Mouse (Mus musculus) splenic B cell, adult 2 months (primary cell): ENCODE results near the gene Itga6.

Source experiments
- DNase-seq: peaks from one replicate; pipeline ENCODE4 v3.0.0-alpha.2; 2011; ENCODE audit warnings: low read depth, low spot score
- H3K27me3 ChIP-seq: 2 replicates; pipeline ENCODE4 v1.6.1; 2012; ENCODE audit warnings: mild to moderate bottlenecking, low read length, moderate library complexity, mixed read lengths; ENCODE audit not compliant: control insufficient read depth, poor library complexity, insufficient read depth, severe bottlenecking
- H3K36me3 ChIP-seq: 2 replicates; pipeline ENCODE4 v1.6.1; 2012; ENCODE audit warnings: mild to moderate bottlenecking, low read length, moderate library complexity, mixed read lengths; ENCODE audit not compliant: control insufficient read depth, poor library complexity, insufficient read depth, severe bottlenecking

Itga6 gene

DNA sequence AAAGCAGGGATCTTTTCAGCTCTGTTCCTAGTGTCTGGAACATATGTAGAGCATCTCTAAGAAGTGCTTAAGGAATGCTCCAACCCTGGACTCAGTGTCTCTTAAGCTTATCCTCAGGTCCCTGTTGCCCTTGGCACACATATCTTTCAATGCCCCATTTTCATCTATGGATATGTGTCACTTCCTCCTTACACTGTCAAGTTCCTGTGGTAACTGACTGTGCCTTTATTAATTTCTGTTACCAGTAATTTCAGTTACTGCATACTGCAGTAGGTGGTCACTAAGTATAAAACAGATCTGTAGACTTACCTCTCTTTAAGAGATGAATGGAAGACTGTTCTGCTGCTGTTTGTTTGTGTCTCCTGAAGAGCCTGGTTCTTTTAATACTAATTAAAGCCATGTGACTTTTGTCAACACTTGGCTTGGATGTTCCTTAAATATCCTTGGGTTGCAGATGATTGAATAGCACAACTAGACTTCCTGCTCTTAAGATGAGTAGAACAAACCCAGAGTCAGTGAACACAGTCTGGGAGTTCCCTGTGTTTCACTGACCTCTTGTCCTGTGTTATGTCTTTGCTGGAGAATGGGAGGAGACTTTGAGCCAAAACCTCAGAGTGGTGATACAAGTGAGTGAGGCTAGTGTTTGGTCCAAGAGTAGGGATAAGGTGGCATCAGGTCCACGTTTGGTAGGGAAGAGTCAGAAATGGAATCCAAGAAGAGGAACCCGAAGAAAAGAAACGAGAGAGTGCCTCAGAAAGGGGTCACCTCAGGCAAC, 19.7 kb downstream of the Itga6 start:
- no peaks in the 10 kb centered on the region for H3K27me3 ChIP-seq
- DNase-seq: no peak

GRCm38 (mm10) chr2:71766007-71766406, 20.6 kb downstream of the Itga6 start:
- H3K27me3 ChIP-seq: no peaks in the 10 kb centered on the region
- no peak for DNase-seq
- H3K36me3 ChIP-seq: no peaks in the 10 kb centered on the region

More for the DNA sequence above, 19.7 kb downstream of the Itga6 start:
- no peaks in the 10 kb centered on the region for H3K36me3 ChIP-seq

GRCm38 (mm10) chr2:71767019-71767610, 21.7 kb downstream of the Itga6 start:
- no peak for DNase-seq
- Histone ChIP-seq H3K27me3 (no peaks in the 10 kb centered on the region), H3K36me3 (no peaks in the 10 kb centered on the region)

- H3K27me3 ChIP-seq: no peaks in the 10 kb centered on the region
- no peaks in the 10 kb centered on the region for H3K36me3 ChIP-seq
- DNase-seq: no peak
These were observed 26.3 kb downstream of the Itga6 start for GRCm38 (mm10) chr2:71771762-71772161.

GRCm38 (mm10) chr2:71773714-71774113, 28.3 kb downstream of the Itga6 start:
- no peak for DNase-seq
- H3K27me3 ChIP-seq: no peaks in the 10 kb centered on the region
- no peaks in the 10 kb centered on the region for H3K36me3 ChIP-seq

GRCm38 (mm10) chr2:71774246-71774951, 29.0 kb downstream of the Itga6 start:
- DNase-seq: no peak
- Histone ChIP-seq H3K27me3 (no peaks in the 10 kb centered on the region), H3K36me3 (no peaks in the 10 kb centered on the region)

DNA sequence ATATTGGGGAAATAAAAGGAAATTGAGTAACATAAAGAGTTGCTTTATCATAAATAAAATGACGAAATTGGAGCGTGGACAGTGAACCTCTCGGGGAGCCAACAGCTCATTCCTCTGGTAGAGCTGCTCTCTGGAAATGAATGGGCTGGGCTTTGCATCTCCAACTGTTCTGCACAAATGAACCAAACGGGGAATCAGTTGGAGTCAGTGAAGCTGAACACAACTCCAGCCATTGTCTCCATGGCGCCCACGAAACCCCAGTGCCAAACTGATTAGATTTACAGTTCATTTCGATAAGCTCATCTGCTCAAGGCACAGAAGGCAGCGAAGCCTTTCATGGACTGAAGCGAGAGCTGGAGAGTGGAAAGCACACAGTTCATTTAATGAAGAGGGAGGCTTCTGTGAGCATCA, 29.8 kb downstream of the Itga6 start:
- DNase-seq: no peak
- no peaks in the 10 kb centered on the region for H3K36me3 ChIP-seq

GRCm38 (mm10) chr2:71779266-71779888, 34.0 kb downstream of the Itga6 start:
- Histone ChIP-seq H3K27me3 (no peaks in the 10 kb centered on the region), H3K36me3 (no peaks in the 10 kb centered on the region)
- no peak for DNase-seq

More for the DNA sequence above, 29.8 kb downstream of the Itga6 start:
- H3K27me3 ChIP-seq: no peaks in the 10 kb centered on the region

- DNase-seq: no peak
- no peaks in the 10 kb centered on the region for H3K27me3 ChIP-seq
- H3K36me3 ChIP-seq: no peaks in the 10 kb centered on the region
These were observed 34.6 kb downstream of the Itga6 start for GRCm38 (mm10) chr2:71780016-71780415.

GRCm38 (mm10) chr2:71785260-71785659, 39.8 kb downstream of the Itga6 start:
- no peaks in the 10 kb centered on the region for H3K27me3 ChIP-seq
- H3K36me3 ChIP-seq: no peaks in the 10 kb centered on the region
- peak; percentile 15 for DNase-seq

DNA sequence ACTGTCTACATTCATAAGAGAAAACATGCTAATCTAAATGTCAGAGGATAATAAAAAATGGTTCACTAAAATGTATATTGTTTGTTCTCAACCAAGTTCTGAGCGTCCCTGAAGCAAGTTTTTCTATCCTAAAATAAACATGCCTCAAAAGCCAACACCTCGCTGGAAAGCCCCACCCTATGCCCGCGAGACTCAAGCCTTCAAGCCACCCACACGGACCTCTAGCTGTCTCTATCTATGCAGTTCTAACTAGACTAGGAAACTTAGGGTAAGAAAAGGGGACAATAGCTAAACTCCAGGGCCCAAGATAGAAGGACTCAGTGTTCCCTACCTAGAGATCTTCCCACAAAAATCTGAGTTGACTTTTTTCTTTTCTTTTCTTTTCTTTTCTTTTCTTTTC, 40.6 kb downstream of the Itga6 start:
- H3K27me3 ChIP-seq: no peaks in the 10 kb centered on the region
- no peaks in the 10 kb centered on the region for H3K36me3 ChIP-seq
- peak; percentile 44 for DNase-seq

GRCm38 (mm10) chr2:71786591-71787155, 41.3 kb downstream of the Itga6 start:
- DNase-seq: peak; percentile 83
- H3K36me3 ChIP-seq: no peaks in the 10 kb centered on the region
- H3K27me3 ChIP-seq: no peaks in the 10 kb centered on the region

GRCm38 (mm10) chr2:71787156-71787590, 41.8 kb downstream of the Itga6 start:
- Histone ChIP-seq H3K27me3 (no peaks in the 10 kb centered on the region), H3K36me3 (no peaks in the 10 kb centered on the region)
- DNase-seq: peak; percentile 51

- H3K36me3 ChIP-seq: no peaks in the 10 kb centered on the region
- peak; percentile 11 for DNase-seq
- H3K27me3 ChIP-seq: no peaks in the 10 kb centered on the region
These were observed 42.4 kb downstream of the Itga6 start for GRCm38 (mm10) chr2:71787591-71788460.
